Mouse (Mus musculus): ENCODE results near the gene Olfr653. TPM values are rescaled to one million over a fixed set of nuclear protein-coding genes. Genes with fewer than 3 reads are reported as not detected.

Gene Olfr653
- not detected for total RNA-seq (2021)

DNA sequence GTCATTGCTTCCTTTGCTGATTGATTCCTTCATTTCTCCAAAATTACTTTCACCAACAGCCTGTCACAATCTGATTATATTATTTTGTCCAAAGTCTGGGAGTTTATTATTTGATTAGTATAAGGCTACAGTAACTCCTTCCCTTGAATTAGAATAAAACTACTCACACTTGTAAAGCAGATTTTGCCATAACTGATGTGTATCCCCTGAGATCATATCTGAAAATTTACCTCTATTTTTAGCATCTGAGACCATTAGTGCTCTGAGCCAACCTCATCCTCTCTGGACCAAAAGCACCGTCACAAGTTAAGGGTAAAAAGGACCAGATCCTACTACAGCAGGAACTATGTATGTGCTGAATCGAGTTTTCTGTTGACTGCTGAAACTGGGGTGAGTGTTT lies at the start of gene Olfr653:
Gene Olfr653, plus strand, starts transcription at position 301 of the 400 bp plus-strand sequence.
- intact Hi-C loops (cut with DNase I): no loop called here
- no peak for DNase-seq (ENCODE audit: low spot score in 2 of 2)

DNA sequence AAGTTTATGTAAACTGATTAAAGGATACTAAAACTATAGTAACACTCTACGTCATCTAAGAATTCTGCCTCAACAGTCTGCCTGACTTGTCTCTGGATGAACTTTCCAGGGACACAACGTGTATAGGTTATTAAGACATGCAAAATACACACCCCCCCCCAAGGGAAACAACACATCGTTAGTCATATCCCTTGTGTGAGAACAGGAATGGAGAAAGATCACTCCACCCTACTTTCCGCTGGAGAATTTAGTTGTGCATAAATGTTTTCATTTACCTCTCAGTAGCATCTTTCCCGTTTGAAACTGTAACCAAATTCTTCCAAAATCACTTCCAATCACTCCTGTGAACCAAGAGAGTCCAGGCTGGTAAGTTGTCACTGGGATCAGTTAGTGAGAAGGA lies 27.3 kb upstream of the Olfr653 start, which contains the start of gene Olfr651:
Gene Olfr651, plus strand, starts transcription at position 301 of the 400 bp plus-strand sequence.
- DNase-seq (ENCODE audit: low spot score in 2 of 2): no peak
- intact Hi-C loops (cut with DNase I): no loop called here

DNA sequence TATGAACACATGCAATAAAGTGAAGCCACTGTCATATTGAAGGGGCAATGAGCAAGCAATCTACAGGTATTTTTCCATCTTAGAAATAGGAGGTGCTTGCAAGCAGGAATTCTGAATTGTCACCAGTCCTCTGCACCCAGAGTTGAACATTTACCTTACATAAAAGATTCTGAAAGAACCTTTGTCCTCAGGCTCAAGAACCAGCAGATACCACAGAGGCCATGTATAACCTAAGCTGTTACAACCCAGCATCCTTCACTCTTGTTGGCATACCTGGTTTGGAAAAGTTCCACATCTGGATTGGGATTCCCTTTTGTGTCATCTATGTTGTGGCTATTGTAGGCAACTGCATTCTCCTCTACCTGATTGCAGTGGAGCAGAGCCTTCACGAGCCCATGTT lies 24.4 kb upstream of the Olfr653 start:
- intact Hi-C loops (cut with DNase I): no loop called here
- DNase-seq (ENCODE audit: low spot score in 2 of 2): no peak

DNA sequence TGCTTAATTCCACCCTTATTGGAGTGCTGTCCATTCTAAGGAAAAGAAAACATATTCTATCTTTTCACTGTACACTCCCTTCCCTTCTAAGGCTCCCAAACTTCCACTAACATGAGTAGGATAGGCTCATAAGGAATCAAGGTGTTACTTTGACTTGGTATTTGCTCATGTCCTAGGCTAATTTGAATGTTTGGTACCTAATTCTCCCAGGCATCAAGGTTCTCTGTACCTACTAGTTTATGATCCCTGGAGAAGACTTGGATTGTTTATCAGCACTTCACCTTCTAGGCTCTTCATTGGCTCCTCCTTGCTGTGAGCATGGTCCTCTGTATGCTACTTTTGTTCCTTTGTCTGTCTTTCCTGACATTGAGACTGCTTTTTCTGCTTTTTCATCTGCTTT lies 16.5 kb upstream of the Olfr653 start, which contains the start of gene Olfr652:
Gene Olfr652, plus strand, starts transcription at position 301 of the 400 bp plus-strand sequence.
- DNase-seq (ENCODE audit: low spot score in 2 of 2): no peak
- intact Hi-C loops (cut with DNase I): no loop called here

DNA sequence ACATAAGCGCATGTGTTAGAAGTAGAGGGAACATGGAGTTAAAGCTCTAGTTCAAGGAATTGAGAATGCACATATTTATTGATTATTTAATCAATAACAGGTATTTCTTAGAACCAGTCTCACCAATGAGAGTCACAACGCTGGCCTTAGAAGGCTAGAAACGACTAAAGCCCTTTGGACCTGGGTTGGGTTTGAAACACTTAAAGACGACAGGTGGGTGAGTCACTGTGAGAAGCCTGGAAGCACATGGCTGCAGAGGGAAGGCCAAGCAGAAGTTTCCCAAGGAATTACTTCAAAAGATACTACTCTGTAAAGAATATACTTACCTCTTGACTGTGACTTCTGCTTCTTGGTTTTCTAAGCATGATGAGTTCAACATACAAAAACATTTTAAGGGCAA lies 3.7 kb downstream of the Olfr653 start:
- no peak for DNase-seq (ENCODE audit: low spot score in 2 of 2)
- intact Hi-C loops (cut with DNase I): no loop called here

DNA sequence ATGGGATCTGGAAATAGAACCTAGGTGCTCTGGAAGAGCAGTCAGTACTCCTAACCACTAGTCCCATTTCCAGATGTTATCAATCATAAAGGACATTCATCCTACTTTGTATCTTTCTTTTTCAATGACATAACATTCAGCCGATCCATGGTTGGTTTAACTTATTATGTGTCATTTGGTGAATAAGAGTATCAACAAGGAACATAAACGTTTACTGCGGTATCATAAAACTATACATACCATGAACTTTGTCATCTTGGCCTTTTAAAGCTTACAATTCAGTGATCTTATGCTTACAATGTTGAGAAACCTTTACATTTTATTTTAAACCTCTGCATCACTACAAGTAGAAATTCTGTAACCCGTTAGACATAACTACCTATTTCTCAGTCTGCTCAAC lies 4.3 kb downstream of the Olfr653 start:
- no peak for DNase-seq (ENCODE audit: low spot score in 2 of 2)
- intact Hi-C loops (cut with DNase I): no loop called here

DNA sequence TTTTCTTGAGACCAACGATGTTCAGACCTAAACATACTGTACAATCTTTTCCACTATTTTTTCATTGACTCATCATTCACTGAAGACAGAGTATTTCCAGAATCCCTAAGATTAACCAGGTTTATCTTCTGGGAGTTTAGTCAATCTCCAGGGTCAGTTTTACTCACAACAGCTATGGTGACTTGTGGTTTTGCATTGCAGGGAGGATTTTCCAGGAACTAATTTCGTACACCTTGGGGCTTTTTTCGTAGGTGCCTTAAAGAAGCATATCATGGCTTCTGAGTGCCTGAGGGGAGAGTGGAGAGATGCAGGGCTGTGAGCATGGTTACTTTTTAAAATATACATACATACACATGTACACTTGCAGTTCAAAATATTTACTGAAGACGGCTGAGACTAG lies 9.6 kb downstream of the Olfr653 start, which contains the start of gene Olfr654:
Gene Olfr654, plus strand, starts transcription at position 301 of the 400 bp plus-strand sequence.
- no peak for DNase-seq (ENCODE audit: low spot score in 2 of 2)
- intact Hi-C loops (cut with DNase I): no loop called here

DNA sequence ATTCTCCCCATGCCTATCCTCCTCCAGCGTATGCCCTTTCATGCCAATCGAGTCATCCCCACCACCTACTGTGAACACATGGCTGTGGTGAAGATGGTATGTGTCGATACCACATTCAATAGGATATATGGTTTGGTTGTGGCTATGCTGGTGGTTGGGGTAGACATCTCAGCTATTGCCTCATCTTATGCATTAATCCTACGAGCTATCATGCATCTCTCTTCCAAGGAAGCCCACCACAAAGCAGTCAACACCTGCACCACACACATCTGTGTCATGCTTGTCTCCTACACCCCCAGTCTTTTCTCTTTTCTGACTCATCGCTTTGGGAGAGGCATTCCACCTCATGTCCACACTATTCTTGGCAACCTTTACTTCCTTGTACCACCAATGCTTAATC lies 11.2 kb downstream of the Olfr653 start:
- DNase-seq (ENCODE audit: low spot score in 2 of 2): no peak
- intact Hi-C loops (cut with DNase I): no loop called here

DNA sequence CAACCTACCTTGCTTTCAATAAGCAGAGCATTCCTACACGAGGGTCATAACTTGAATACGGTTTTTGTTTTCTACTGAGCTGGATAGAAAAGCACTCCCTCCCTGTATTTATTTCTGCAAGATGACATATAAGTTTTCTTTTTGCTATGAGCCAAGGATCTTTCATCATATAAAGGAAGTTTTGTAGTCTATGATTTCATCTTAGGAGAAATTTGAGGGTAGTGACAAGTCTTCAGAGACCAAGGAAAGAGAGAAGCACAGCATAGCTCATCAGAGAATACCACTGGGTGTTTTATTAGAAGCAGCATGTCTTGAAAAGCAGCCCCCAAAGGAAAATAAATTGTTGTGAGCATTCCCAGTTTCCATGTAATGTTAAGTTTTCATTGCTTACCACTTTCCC lies 24.6 kb downstream of the Olfr653 start, which contains the start of gene Olfr655:
Gene Olfr655, minus strand, starts transcription at position 101 of the 400 bp plus-strand sequence.
- intact Hi-C loops (cut with DNase I): no loop called here

DNA sequence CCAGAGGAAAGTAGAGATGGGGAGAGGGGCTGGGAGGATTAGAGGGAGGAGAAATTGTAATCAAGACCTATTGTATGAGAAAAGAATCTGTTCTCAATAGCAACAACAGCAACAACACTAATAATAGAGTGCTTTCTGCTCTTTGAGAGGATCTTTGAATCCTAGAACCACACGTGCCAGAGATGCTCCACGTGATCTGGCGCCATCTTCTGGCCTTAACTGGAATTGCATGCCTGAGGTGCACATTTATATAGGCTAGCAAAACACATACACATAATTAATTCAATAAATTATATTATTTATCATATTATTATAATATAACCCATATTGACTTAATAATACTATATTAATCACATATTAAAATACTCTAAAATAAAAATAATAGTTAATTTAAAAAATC lies 26.1 kb downstream of the Olfr653 start:
- no peak for DNase-seq (ENCODE audit: low spot score in 2 of 2)
- intact Hi-C loops (cut with DNase I): no loop called here

More for the DNA sequence above, 24.6 kb downstream of the Olfr653 start, which contains the start of gene Olfr655:
- no peak for DNase-seq (ENCODE audit: low spot score in 2 of 2)

DNA sequence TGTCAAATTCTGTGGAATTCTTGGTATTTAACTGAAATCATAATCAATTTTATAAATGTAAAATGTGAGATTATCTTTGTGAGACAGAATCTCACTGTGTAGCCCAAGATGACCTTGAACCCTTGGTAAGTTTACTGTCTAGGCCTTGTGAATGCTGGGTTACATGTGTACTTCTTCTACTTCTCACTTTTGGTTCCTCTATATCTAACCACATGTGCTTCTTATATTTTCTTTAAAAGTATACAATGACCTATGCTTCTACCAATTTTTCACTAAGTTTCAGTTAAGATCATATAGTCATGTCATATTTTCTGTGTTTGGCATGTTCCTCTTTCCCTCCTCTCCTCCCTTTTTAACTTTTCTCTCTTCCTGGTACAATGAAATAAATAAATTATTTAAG lies 27.6 kb downstream of the Olfr653 start:
- intact Hi-C loops (cut with DNase I): no loop called here
- DNase-seq (ENCODE audit: low spot score in 2 of 2): no peak

DNA sequence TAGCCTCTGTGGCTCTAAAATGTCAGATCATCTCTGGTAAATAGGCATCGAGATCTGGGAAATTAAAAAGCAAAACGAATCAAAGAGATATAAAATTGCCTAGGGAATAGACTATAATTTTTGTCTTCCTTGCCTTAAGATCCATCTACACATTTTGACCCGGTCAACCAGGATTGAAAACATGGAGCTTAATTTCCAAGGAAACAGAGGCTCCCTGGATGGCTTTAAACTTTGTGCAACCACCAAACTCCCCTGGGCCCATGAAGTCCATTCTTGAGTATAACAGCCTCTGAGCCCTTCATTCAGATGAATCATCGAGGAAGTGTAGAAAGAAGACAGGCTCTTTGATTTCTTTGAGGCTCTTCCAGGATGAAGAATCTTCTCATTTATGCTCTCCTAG lies 36.5 kb downstream of the Olfr653 start, which contains the start of gene Olfr656:
Gene Olfr656, plus strand, starts transcription at position 301 of the 400 bp plus-strand sequence.
- no peak for DNase-seq (ENCODE audit: low spot score in 2 of 2)
- intact Hi-C loops (cut with DNase I): no loop called here

DNA sequence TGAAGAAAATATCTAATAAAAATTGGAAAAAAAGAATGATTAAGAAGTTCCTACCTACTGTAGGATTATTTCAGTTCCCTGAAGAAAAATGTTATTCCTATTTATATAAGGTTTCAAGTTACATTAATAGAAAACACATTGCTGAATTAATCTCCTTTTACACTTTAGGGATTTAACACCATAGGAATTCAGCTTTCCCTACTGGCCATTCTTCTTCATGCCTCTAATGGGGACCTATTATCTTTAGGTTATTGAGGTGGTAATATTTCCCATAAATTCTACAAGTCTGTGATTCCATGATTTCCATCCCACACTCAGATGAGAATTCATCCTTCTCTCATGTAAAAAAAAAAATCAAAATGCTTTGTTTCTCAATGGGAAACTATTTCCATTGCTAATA lies 47.4 kb downstream of the Olfr653 start, which contains the start of gene Olfr657:
Gene Olfr657, plus strand, starts transcription at position 301 of the 400 bp plus-strand sequence.
- DNase-seq (ENCODE audit: low spot score in 2 of 2): no peak
- intact Hi-C loops (cut with DNase I): no loop called here

Other genes starting within 250 kb of the Olfr653 start
- under 1 TPM in 1 of 2 experiments, not detected in 1; 0.20 TPM for gene Trim34b, start 247.8 kb upstream of the Olfr653 start, total RNA-seq (2021)
- gene Trim12c, start 224.0 kb upstream of the Olfr653 start, total RNA-seq (2021): 1 to 10 TPM; 1.0 to 1.3 TPM
- gene Trim30b, start 207.4 kb upstream of the Olfr653 start, total RNA-seq (2021): not detected
- not detected for gene Trim30c, start 176.5 kb upstream of the Olfr653 start, total RNA-seq (2021)
- under 1 TPM; 0.69 to 0.93 TPM for gene Trim30a, start 112.1 kb upstream of the Olfr653 start, total RNA-seq (2021)
- gene Trim30d, start 69.5 kb upstream of the Olfr653 start, total RNA-seq (2021): under 1 TPM; 0.35 to 0.59 TPM
- not detected for gene Olfr651, start 27.2 kb upstream of the Olfr653 start, total RNA-seq (2021)
- not detected for gene Olfr652, start 16.4 kb upstream of the Olfr653 start, total RNA-seq (2021)
- gene Olfr654, start 9.7 kb downstream of the Olfr653 start, total RNA-seq (2021): not detected
- not detected for gene Olfr655, start 24.5 kb downstream of the Olfr653 start, total RNA-seq (2021)
- not detected for gene Olfr656, start 36.6 kb downstream of the Olfr653 start, total RNA-seq (2021)
- gene Olfr657, start 47.5 kb downstream of the Olfr653 start, total RNA-seq (2021): not detected
- gene Olfr658, start 70.0 kb downstream of the Olfr653 start, total RNA-seq (2021): not detected
- not detected for gene Olfr659, start 89.4 kb downstream of the Olfr653 start, total RNA-seq (2021)
- gene Olfr661, start 109.2 kb downstream of the Olfr653 start, total RNA-seq (2021): not detected
- gene Usp17le, start 200.2 kb downstream of the Olfr653 start, total RNA-seq (2021): not detected